8 mouse cellular contexts compared by ENCODE assay signal in genomic region chr14:46885891-46886301, GRCm38 (mm10). TPM values are rescaled to one million over a fixed set of nuclear protein-coding genes. Genes with fewer than 3 reads are reported as not detected.
DNase-seq lines count a peak whose midpoint lies in the region; ATAC-seq lines count a peak whose summit lies in the region.

No protein-coding gene starts in this region.

- H3K4me3 ChIP-seq in intestine, embryonic 16.5 days (ENCODE audit: low read length), result peak overlapping the region; percentile 70
- 0 out of 2 replicates have a peak overlapping the region, but pooled peaks have one; percentile 53 for H3K4me3 ChIP-seq in liver, embryonic 12.5 days
- peak overlapping the region; percentile 56 for H3K4me3 ChIP-seq in neural tube, embryonic 14.5 days (ENCODE audit: low read depth, low read length)

- peak overlapping the region; percentile 78; the same call in 1 of the 2 replicates for H3K9ac ChIP-seq in intestine, embryonic 16.5 days (ENCODE audit: low read depth, low read length)
- H3K9ac ChIP-seq in liver, embryonic 12.5 days, result no peak overlapping the region
- H3K9ac ChIP-seq in neural tube, embryonic 14.5 days (replicated peaks; ENCODE audit: low read depth, low read length), result peak overlapping the region; percentile 21; the same call in 1 of the 2 replicates

- peaks cover 19% of the 10 kb centered on the region for H3K4me1 ChIP-seq in intestine, embryonic 16.5 days (ENCODE audit: control insufficient read depth, insufficient read depth, low read length)
- H3K4me1 ChIP-seq in liver, embryonic 12.5 days, result peaks cover 33% of the 10 kb centered on the region
- H3K4me1 ChIP-seq in neural tube, embryonic 14.5 days (ENCODE audit: control insufficient read depth, insufficient read depth, low read length), result peaks cover 5% of the 10 kb centered on the region; the same call in 1 of the 2 replicates

- DNase-seq in layer of hippocampus, postnatal 10 days (ENCODE audit: low spot score in 2 of 2), result peak; percentile 18 to 26
- no peak for DNase-seq in layer of hippocampus, adult 8-10 months (ENCODE audit: low spot score in 2 of 2)
- peak; percentile 60 for DNase-seq in embryo, embryonic 10.5 days (ENCODE audit: low spot score)
- peak; percentile 69 to 82 for DNase-seq in heart, adult 18-20 months

- H3K4me2 ChIP-seq in intestine, embryonic 16.5 days (ENCODE audit: low read depth, low read length), result peak overlapping the region; percentile 99
- peak overlapping the region; percentile 74 for H3K4me2 ChIP-seq in liver, embryonic 12.5 days
- peak overlapping the region; percentile 99 for H3K4me2 ChIP-seq in neural tube, embryonic 14.5 days (ENCODE audit: low read depth, low read length)

- ATAC-seq in intestine, embryonic 16.5 days, result peak; percentile 17
- ATAC-seq in liver, embryonic 12.5 days, result no peak
- ATAC-seq in neural tube, embryonic 14.5 days (ENCODE audit: low read depth), result no peak
- no peak for ATAC-seq in megakaryocyte progenitor cell, adult 5-6 weeks (replicated peaks; ENCODE audit: poor library complexity)

- H3K36me3 ChIP-seq in intestine, embryonic 16.5 days (ENCODE audit: control insufficient read depth, insufficient read depth, low read length), result no peaks in the 10 kb centered on the region
- H3K36me3 ChIP-seq in liver, embryonic 12.5 days, result no peaks in the 10 kb centered on the region
- H3K36me3 ChIP-seq in neural tube, embryonic 14.5 days (ENCODE audit: control insufficient read depth, insufficient read depth, low read length), result no peaks in the 10 kb centered on the region

- peak overlapping the region; percentile 85 for H3K27ac ChIP-seq in intestine, embryonic 16.5 days (ENCODE audit: low read length)
- H3K27ac ChIP-seq in liver, embryonic 12.5 days, result no peak overlapping the region
- H3K27ac ChIP-seq in neural tube, embryonic 14.5 days (ENCODE audit: low read depth, low read length), result no peak overlapping the region

- 24% methylated on average over 5 of the region's 5 CpGs for WGBS in intestine, embryonic 16.5 days
- 19% methylated on average over 5 of the region's 5 CpGs for WGBS in liver, embryonic 12.5 days (ENCODE audit: insufficient replicate concordance)
- 21% methylated on average over 5 of the region's 5 CpGs for WGBS in neural tube, embryonic 14.5 days

- H3K27me3 ChIP-seq in intestine, embryonic 16.5 days (replicated peaks; ENCODE audit: control insufficient read depth, insufficient read depth, low read length), result peaks cover 4% of the 10 kb centered on the region; the same call in 1 of the 2 replicates
- peaks cover 64% of the 10 kb centered on the region for H3K27me3 ChIP-seq in liver, embryonic 12.5 days (replicated peaks)
- peaks cover 11% of the 10 kb centered on the region for H3K27me3 ChIP-seq in neural tube, embryonic 14.5 days (ENCODE audit: control insufficient read depth, insufficient read depth, low read length)

- H3K9me3 ChIP-seq in intestine, embryonic 16.5 days (ENCODE audit: control insufficient read depth, low read length), result no peaks in the 10 kb centered on the region
- H3K9me3 ChIP-seq in liver, embryonic 12.5 days (replicated peaks), result no peaks in the 10 kb centered on the region
- H3K9me3 ChIP-seq in neural tube, embryonic 14.5 days (ENCODE audit: control insufficient read depth, low read length), result no peaks in the 10 kb centered on the region

RNA-seq across cellular contexts. Expression of gene Samd4, which starts 3.2 kb away (rescaled TPM):
- total RNA-seq in layer of hippocampus, postnatal 10 days (2021), result 10 to 100 TPM; 12.6 to 13.0 TPM
- 10 to 100 TPM; 14.5 to 19.9 (median 17.1) TPM for total RNA-seq in layer of hippocampus, adult 8-10 months (2022)
- total RNA-seq in heart, adult 18-20 months (2021), result 10 to 100 TPM; 51.2 to 56.1 TPM
- polyA plus RNA-seq in intestine, embryonic 16.5 days (2015; fragmentation: Nextera tagmentation; extraction: Ambion mirVana), result 4.2 and 4.7 TPM in 2 replicates
- 0.65 and 0.67 TPM in 2 replicates for polyA plus RNA-seq in liver, embryonic 12.5 days (2016; fragmentation: Nextera tagmentation; extraction: Ambion mirVana)
- 2.6 and 3.8 TPM in 2 replicates for polyA plus RNA-seq in neural tube, embryonic 14.5 days (2014; fragmentation: Nextera tagmentation; extraction: Ambion mirVana)
- total RNA-seq in megakaryocyte progenitor cell, adult 5-6 weeks (2015), result 0.15 TPM in 1 of 2 replicates, not detected in the other
- 0.10 TPM in 1 of 2 replicates, not detected in the other for total RNA-seq in megakaryocyte progenitor cell, adult 5-6 weeks (2017)

RNA-seq across cellular contexts. Expression of gene Cgrrf1, which starts 54.0 kb away (rescaled TPM):
- total RNA-seq in layer of hippocampus, postnatal 10 days (2021), result 10 to 100 TPM; 11.0 to 12.5 TPM
- 10 to 100 TPM; 19.9 to 31.3 (median 24.3) TPM for total RNA-seq in layer of hippocampus, adult 8-10 months (2022)
- 10 to 100 TPM; 29.7 to 36.4 TPM for total RNA-seq in heart, adult 18-20 months (2021)
- polyA plus RNA-seq in intestine, embryonic 16.5 days (2015; fragmentation: Nextera tagmentation; extraction: Ambion mirVana), result 21.9 and 24.0 TPM in 2 replicates
- 20.6 and 21.7 TPM in 2 replicates for polyA plus RNA-seq in liver, embryonic 12.5 days (2016; fragmentation: Nextera tagmentation; extraction: Ambion mirVana)
- 23.5 and 26.2 TPM in 2 replicates for polyA plus RNA-seq in neural tube, embryonic 14.5 days (2014; fragmentation: Nextera tagmentation; extraction: Ambion mirVana)
- 19.0 and 31.0 TPM in 2 replicates for total RNA-seq in megakaryocyte progenitor cell, adult 5-6 weeks (2015)
- 18.4 and 19.0 TPM in 2 replicates for total RNA-seq in megakaryocyte progenitor cell, adult 5-6 weeks (2017)

Comparison
In these comparisons a context has a peak if more than half of its experiments do, and no peak if none do; other contexts are left out.
1. DNase-seq: peak in layer of hippocampus, postnatal 10 days (2 of 2), embryo, embryonic 10.5 days (single experiment) and heart, adult 18-20 months (2 of 2); none in layer of hippocampus, adult 8-10 months (0 of 2).
2. RNA of gene Samd4, which starts 3.2 kb away (total RNA-seq): 51.2 to 56.1 TPM in heart, adult 18-20 months, 14.5 to 19.9 TPM in layer of hippocampus, adult 8-10 months and 12.6 to 13.0 TPM in layer of hippocampus, postnatal 10 days; 0.10 to 0.15 TPM in megakaryocyte progenitor cell, adult 5-6 weeks; every median in the first group is over 10 times any median in the second.
3. Peak in every context shown above with its lines, with median percentiles within 50 percentile points of each other: H3K4me2 ChIP-seq and H3K4me3 ChIP-seq.